Mouse (Mus musculus): ENCODE measurements around the gene Cntln.

DNA sequence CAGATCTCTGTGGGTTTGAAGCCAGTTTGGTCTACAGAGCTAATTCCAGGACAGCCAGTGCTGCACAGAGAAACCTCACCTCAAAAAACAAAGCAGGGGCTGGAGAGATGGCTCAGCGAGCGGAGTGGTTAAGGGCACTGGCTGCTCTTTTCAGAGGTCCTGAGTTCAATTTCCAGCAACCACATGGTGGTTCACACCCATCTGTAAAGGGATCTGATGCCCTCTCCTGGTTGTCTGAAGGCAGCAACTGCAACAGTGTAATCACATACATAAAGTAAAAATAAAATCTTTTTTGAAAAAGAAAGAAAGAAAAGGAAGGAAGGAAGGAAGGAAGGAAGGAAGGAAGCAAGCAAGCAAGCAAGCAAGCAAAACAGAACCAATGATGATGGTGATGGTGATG lies 26.5 kb upstream of the Cntln start:
- no peak for TF ChIP-seq HCFC1 (IDR thresholded peaks at IDR 0.05; ENCODE audit: borderline replicate concordance, insufficient read depth, low read length)
- TF ChIP-seq ZC3H11A (IDR thresholded peaks at IDR 0.05; ENCODE audit: borderline replicate concordance, low read depth, low read length), result peak; percentile 3; the same call in 1 of the 2 replicates
- TF ChIP-seq MAFK (IDR thresholded peaks at IDR 0.05; ENCODE audit: insufficient read depth, low read depth, low read length), result no peak
- TF ChIP-seq ZNF384 (IDR thresholded peaks at IDR 0.05; ENCODE audit: low read depth, low read length), result no peak
- TF ChIP-seq CHD2 (IDR thresholded peaks at IDR 0.05; ENCODE audit: low read depth, low read length), result no peak
